Comparison of ENCODE assay signal across 13 mouse cellular contexts in the genomic region with DNA sequence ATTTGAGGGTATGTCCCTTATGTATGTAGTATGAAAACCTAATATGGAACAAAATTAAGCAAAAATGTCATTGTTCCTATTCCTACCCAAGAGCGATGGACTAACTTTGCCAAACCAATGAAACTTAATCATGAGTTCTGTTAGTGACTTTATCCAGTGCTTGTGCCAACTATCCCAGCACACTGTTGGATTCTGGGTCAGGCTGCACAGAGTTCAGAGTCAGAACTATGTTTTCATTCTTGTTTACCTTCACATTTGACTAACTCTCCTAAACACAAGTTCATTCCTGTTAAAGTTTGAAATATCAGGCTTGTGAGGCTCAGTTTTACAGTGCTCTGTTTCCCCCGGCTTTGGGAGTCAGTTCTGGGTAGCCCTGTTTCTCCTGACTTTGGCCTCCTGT.
"Had no signal": no experiment of that assay in that cellular context is flagged by ENCODE, and none has a peak within 500 bp of the region (broad histone marks: within the 10 kb centered on the region; RNA-seq: fewer than 3 reads in every experiment).

No protein-coding gene starts in this region.

- DNase-seq: liver; retina, postnatal 1 day; right cerebral cortex, postnatal 4 days; spleen, adult 18-20 months; thymus, adult 18-20 months; thymus, postnatal 14 days had no signal

- H3K27me3 ChIP-seq: limb, embryonic 12.5 days; lung, embryonic 15.5 days; midbrain, embryonic 12.5 days; neural tube, embryonic 13.5 days had no signal

- H3K4me1 ChIP-seq: limb, embryonic 12.5 days; lung, embryonic 15.5 days; midbrain, embryonic 12.5 days; neural tube, embryonic 13.5 days had no signal

- H3K27ac ChIP-seq: left cerebral cortex, adult 2 months; limb, embryonic 12.5 days; lung, embryonic 15.5 days; midbrain, embryonic 12.5 days; neural tube, embryonic 13.5 days had no signal

- H3K9ac ChIP-seq: limb, embryonic 12.5 days; lung, embryonic 15.5 days; midbrain, embryonic 12.5 days; neural tube, embryonic 13.5 days had no signal

- H3K36me3 ChIP-seq: limb, embryonic 12.5 days; lung, embryonic 15.5 days; midbrain, embryonic 12.5 days; neural tube, embryonic 13.5 days had no signal

- H3K9me3 ChIP-seq: limb, embryonic 12.5 days; lung, embryonic 15.5 days; midbrain, embryonic 12.5 days; neural tube, embryonic 13.5 days had no signal

- ATAC-seq: intestine, embryonic 16.5 days; midbrain, embryonic 16.5 days had no signal

- H3K4me3 ChIP-seq: left cerebral cortex, adult 2 months; limb, embryonic 12.5 days; lung, embryonic 15.5 days; midbrain, embryonic 12.5 days; neural tube, embryonic 13.5 days had no signal

- H3K4me2 ChIP-seq: limb, embryonic 12.5 days; lung, embryonic 15.5 days; midbrain, embryonic 12.5 days; neural tube, embryonic 13.5 days had no signal
